Comparison of ENCODE assay signal across 8 mouse cellular contexts in genomic region chr19:12500124-12500523, GRCm38 (mm10). TPM values are rescaled to one million over a fixed set of nuclear protein-coding genes. Genes with fewer than 3 reads are reported as not detected.
DNase-seq lines count a peak whose midpoint lies in the region; ATAC-seq lines count a peak whose summit lies in the region.

No protein-coding gene starts in this region.

- no peaks in the 10 kb centered on the region for H3K36me3 ChIP-seq in intestine, embryonic 15.5 days
- H3K36me3 ChIP-seq in lung, embryonic 15.5 days = no peaks in the 10 kb centered on the region; the same call in 1 of the 2 replicates

- no peaks in the 10 kb centered on the region for H3K9me3 ChIP-seq in intestine, embryonic 15.5 days
- H3K9me3 ChIP-seq in lung, embryonic 15.5 days = no peaks in the 10 kb centered on the region

- peak overlapping the region; percentile 82 for H3K4me2 ChIP-seq in intestine, embryonic 15.5 days (replicated peaks)
- peak overlapping the region; percentile 96 for H3K4me2 ChIP-seq in lung, embryonic 15.5 days

- peak; percentile 82 for ATAC-seq in frontal cortex, adult (ENCODE audit: low TSS enrichment)
- 0 out of 2 replicates have a peak, but pooled peaks have one; percentile 11 for ATAC-seq in intestine, embryonic 15.5 days
- peak; percentile 21 for ATAC-seq in lung, embryonic 15.5 days (ENCODE audit: borderline replicate concordance, extremely low read depth, low FRiP score, low TSS enrichment)

- no peak for DNase-seq in frontal cortex, postnatal 14 days (ENCODE audit: low spot score in 2 of 2)
- peak; percentile 28 to 32 for DNase-seq in cerebellum, postnatal 36 days
- peak; percentile 27 to 56 for DNase-seq in gastrocnemius, postnatal 4 days (ENCODE audit: low spot score in 2 of 2)
- peak; percentile 81 to 86 for DNase-seq in right cerebral cortex, postnatal 10 days (ENCODE audit: low spot score in 2 of 2)
- no peak for DNase-seq in adrenal gland, adult 2 months

- H3K27me3 ChIP-seq in intestine, embryonic 15.5 days (replicated peaks) = no peaks in the 10 kb centered on the region
- H3K27me3 ChIP-seq in lung, embryonic 15.5 days = no peaks in the 10 kb centered on the region

- H3K9ac ChIP-seq in intestine, embryonic 15.5 days = peak overlapping the region; percentile 95
- peak overlapping the region; percentile 91 for H3K9ac ChIP-seq in lung, embryonic 15.5 days

- H3K4me3 ChIP-seq in intestine, embryonic 15.5 days (replicated peaks) = peak overlapping the region; percentile 90
- peak overlapping the region; percentile 91 for H3K4me3 ChIP-seq in lung, embryonic 15.5 days

- 5% methylated on average over 3 of the region's 3 CpGs for WGBS in intestine, embryonic 15.5 days
- 2% methylated on average over 3 of the region's 3 CpGs for WGBS in lung, embryonic 15.5 days

- H3K4me1 ChIP-seq in intestine, embryonic 15.5 days (replicated peaks) = peaks cover 11% of the 10 kb centered on the region; the same call in 1 of the 2 replicates
- H3K4me1 ChIP-seq in lung, embryonic 15.5 days = peaks cover 18% of the 10 kb centered on the region

- peak overlapping the region; percentile 92; the same call in 1 of the 2 replicates for H3K27ac ChIP-seq in intestine, embryonic 15.5 days
- H3K27ac ChIP-seq in lung, embryonic 15.5 days = peak overlapping the region; percentile 94

RNA-seq across cellular contexts. Expression of gene Dtx4, which starts 1.1 kb away (rescaled TPM):
- total RNA-seq in gastrocnemius, postnatal 4 days (2021) = 10 to 100 TPM; 33.2 to 37.5 TPM
- 15.0 and 15.5 TPM in 2 replicates for polyA plus RNA-seq in intestine, embryonic 15.5 days (2015; fragmentation: Nextera tagmentation; extraction: Ambion mirVana)
- 16.1 and 16.5 TPM in 2 replicates for polyA plus RNA-seq in lung, embryonic 15.5 days (2015; fragmentation: Nextera tagmentation; extraction: Ambion mirVana)
- total RNA-seq in adrenal gland, adult 2 months (2021) = 10 to 100 TPM; 16.7 to 24.2 TPM
- polyA plus RNA-seq in adrenal gland, adult 2 months (2012; rRNA removed) = 9.2 and 10.8 TPM in 2 replicates

RNA-seq across cellular contexts. Expression of gene Mpeg1, which starts 39.5 kb away (rescaled TPM):
- total RNA-seq in gastrocnemius, postnatal 4 days (2021) = 1 to 10 TPM; 3.7 to 3.9 TPM
- 0.88 and 0.98 TPM in 2 replicates for polyA plus RNA-seq in intestine, embryonic 15.5 days (2015; fragmentation: Nextera tagmentation; extraction: Ambion mirVana)
- 0.67 and 1.0 TPM in 2 replicates for polyA plus RNA-seq in lung, embryonic 15.5 days (2015; fragmentation: Nextera tagmentation; extraction: Ambion mirVana)
- 10 to 100 TPM; 28.3 to 31.6 TPM for total RNA-seq in adrenal gland, adult 2 months (2021)
- 3.1 and 4.1 TPM in 2 replicates for polyA plus RNA-seq in adrenal gland, adult 2 months (2012; rRNA removed)

RNA-seq across cellular contexts. Expression of gene Fam111a, which starts 45.4 kb away (rescaled TPM):
- 10 to 100 TPM; 21.3 to 21.5 TPM for total RNA-seq in gastrocnemius, postnatal 4 days (2021)
- polyA plus RNA-seq in intestine, embryonic 15.5 days (2015; fragmentation: Nextera tagmentation; extraction: Ambion mirVana) = 18.4 and 20.0 TPM in 2 replicates
- polyA plus RNA-seq in lung, embryonic 15.5 days (2015; fragmentation: Nextera tagmentation; extraction: Ambion mirVana) = 32.0 TPM in 2 replicates
- 1 to 10 TPM; 3.8 to 4.4 TPM for total RNA-seq in adrenal gland, adult 2 months (2021)
- 0.09 and 0.18 TPM in 2 replicates for polyA plus RNA-seq in adrenal gland, adult 2 months (2012; rRNA removed)

Comparison
In these comparisons a context has a peak if more than half of its experiments do, and no peak if none do; other contexts are left out.
1. ATAC-seq: peak in every context shown above with its lines; median percentile 82 in frontal cortex, adult; 21 in lung, embryonic 15.5 days; 11 in intestine, embryonic 15.5 days.
2. DNase-seq: peak in cerebellum, postnatal 36 days (2 of 2), gastrocnemius, postnatal 4 days (2 of 2) and right cerebral cortex, postnatal 10 days (2 of 2); none in frontal cortex, postnatal 14 days (0 of 2) and adrenal gland, adult 2 months (single experiment).
3. RNA of gene Fam111a, which starts 45.4 kb away (polyA plus RNA-seq): 32.0 TPM in lung, embryonic 15.5 days and 18.4 to 20.0 TPM in intestine, embryonic 15.5 days; 0.09 to 0.18 TPM in adrenal gland, adult 2 months; every median in the first group is over 10 times any median in the second.